Comparison of ENCODE assay signal across 20 mouse cellular contexts in genomic region chr2:150977676-150978075, GRCm38 (mm10).
DNase-seq lines count a peak whose midpoint lies in the region; ATAC-seq and TF ChIP-seq lines count a peak whose summit lies in the region.
"Had no signal": no experiment of that assay in that cellular context is flagged by ENCODE, and none has a peak within 500 bp of the region (broad histone marks: within the 10 kb centered on the region; RNA-seq: fewer than 3 reads in every experiment).

No protein-coding gene starts in this region.

- H3K4me2 ChIP-seq in liver, embryonic 12.5 days = peak overlapping the region; percentile 55
- no peak overlapping the region for H3K4me2 ChIP-seq in liver, postnatal 0 days (ENCODE audit: low read depth, low read length)
- H3K4me2 ChIP-seq: embryonic facial prominence, embryonic 13.5 days; forebrain, embryonic 12.5 days; hindbrain, embryonic 14.5 days had no signal

- TF ChIP-seq EP300 in liver, postnatal 0 days (IDR thresholded peaks at IDR 0.05; ENCODE audit: low read depth) = no peak

- no peak for TF ChIP-seq CTCF in liver, postnatal 0 days (IDR thresholded peaks at IDR 0.05; ENCODE audit: low read depth)

- no peaks in the 10 kb centered on the region for H3K27me3 ChIP-seq in heart, embryonic 10.5 days (ENCODE audit: insufficient read depth, poor library complexity, severe bottlenecking)
- no peaks in the 10 kb centered on the region for H3K27me3 ChIP-seq in limb, embryonic 10.5 days (ENCODE audit: low read depth, poor library complexity, severe bottlenecking)
- H3K27me3 ChIP-seq in liver, embryonic 12.5 days (replicated peaks) = no peaks in the 10 kb centered on the region
- H3K27me3 ChIP-seq in liver, postnatal 0 days (ENCODE audit: insufficient read depth, low read length) = no peaks in the 10 kb centered on the region
- H3K27me3 ChIP-seq: embryonic facial prominence, embryonic 13.5 days; forebrain, embryonic 12.5 days had no signal

- H3K4me3 ChIP-seq in heart, embryonic 10.5 days = no peak overlapping the region
- H3K4me3 ChIP-seq in limb, embryonic 10.5 days = no peak overlapping the region
- no peak overlapping the region for H3K4me3 ChIP-seq in liver, embryonic 12.5 days
- no peak overlapping the region for H3K4me3 ChIP-seq in liver, postnatal 0 days (ENCODE audit: low read depth, low read length)
- H3K4me3 ChIP-seq: embryonic facial prominence, embryonic 13.5 days; forebrain, embryonic 12.5 days had no signal

- H3K36me3 ChIP-seq in heart, embryonic 10.5 days = peaks cover 31% of the 10 kb centered on the region
- peaks cover 71% of the 10 kb centered on the region for H3K36me3 ChIP-seq in limb, embryonic 10.5 days
- peaks cover 54% of the 10 kb centered on the region for H3K36me3 ChIP-seq in liver, embryonic 12.5 days
- no peaks in the 10 kb centered on the region for H3K36me3 ChIP-seq in liver, postnatal 0 days (replicated peaks; ENCODE audit: insufficient read depth, low read length)

- H3K9ac ChIP-seq in liver, embryonic 12.5 days = no peak overlapping the region
- no peak overlapping the region for H3K9ac ChIP-seq in liver, postnatal 0 days (replicated peaks)
- H3K9ac ChIP-seq: embryonic facial prominence, embryonic 13.5 days; forebrain, embryonic 12.5 days; hindbrain, embryonic 14.5 days had no signal

- DNase-seq in heart, embryonic 10.5 days (ENCODE audit: low spot score) = peak; percentile 74
- DNase-seq in heart, adult 9 months (ENCODE audit: low spot score in 2 of 2) = no peak
- DNase-seq in limb, embryonic 10.5 days (ENCODE audit: low spot score) = peak; percentile 22
- DNase-seq in liver, postnatal 0 days = peak; percentile 10
- no peak for DNase-seq in left cerebral cortex, adult 8-10 months (ENCODE audit: low spot score in 2 of 2)
- DNase-seq: adrenal gland, adult 2 months; adrenal gland, postnatal 25 days; cerebellum, adult 18-20 months; cerebellum, adult 9-11 months; cerebellum, postnatal 36 days; gastrocnemius, postnatal 25 days; heart, postnatal 10 days; heart, postnatal 4 days had no signal

- H3K27ac ChIP-seq in heart, embryonic 10.5 days = 0 out of 2 replicates have a peak overlapping the region, but pooled peaks have one; percentile 10
- H3K27ac ChIP-seq in limb, embryonic 10.5 days = no peak overlapping the region
- peak overlapping the region; percentile 79 for H3K27ac ChIP-seq in liver, embryonic 12.5 days
- H3K27ac ChIP-seq in liver, postnatal 0 days (ENCODE audit: low read depth) = no peak overlapping the region
- H3K27ac ChIP-seq: embryonic facial prominence, embryonic 13.5 days; forebrain, embryonic 12.5 days; hindbrain, embryonic 14.5 days had no signal

- no peaks in the 10 kb centered on the region for H3K9me3 ChIP-seq in heart, embryonic 10.5 days
- H3K9me3 ChIP-seq in limb, embryonic 10.5 days (replicated peaks) = no peaks in the 10 kb centered on the region
- H3K9me3 ChIP-seq in liver, embryonic 12.5 days (replicated peaks) = no peaks in the 10 kb centered on the region
- H3K9me3 ChIP-seq in liver, postnatal 0 days (ENCODE audit: low read length) = no peaks in the 10 kb centered on the region
- H3K9me3 ChIP-seq: embryonic facial prominence, embryonic 13.5 days; forebrain, embryonic 12.5 days had no signal

- ATAC-seq in liver, embryonic 12.5 days = no peak
- no peak for ATAC-seq in liver, postnatal 0 days
- ATAC-seq in monocyte, adult 5-6 weeks (replicated peaks; ENCODE audit: insufficient number of reproducible peaks, low FRiP score, low TSS enrichment, poor library complexity, severe bottlenecking) = no peak
- ATAC-seq: activated CD4-positive, CD25-positive, alpha-beta regulatory T cell, adult 4 months; forebrain, embryonic 16.5 days had no signal

- H3K4me1 ChIP-seq in heart, embryonic 10.5 days = peaks cover 11% of the 10 kb centered on the region
- H3K4me1 ChIP-seq in limb, embryonic 10.5 days = no peaks in the 10 kb centered on the region
- peaks cover 71% of the 10 kb centered on the region for H3K4me1 ChIP-seq in liver, embryonic 12.5 days
- peaks cover 13% of the 10 kb centered on the region; the same call in 1 of the 2 replicates for H3K4me1 ChIP-seq in liver, postnatal 0 days (ENCODE audit: insufficient read depth)
- H3K4me1 ChIP-seq: embryonic facial prominence, embryonic 13.5 days; forebrain, embryonic 12.5 days had no signal

- 90% methylated on average over 6 of the region's 6 CpGs for WGBS in heart, embryonic 10.5 days
- 94% methylated on average over 6 of the region's 6 CpGs for WGBS in limb, embryonic 10.5 days
- 60% methylated on average over 6 of the region's 6 CpGs for WGBS in liver, embryonic 12.5 days (ENCODE audit: insufficient replicate concordance)
- WGBS in liver, postnatal 0 days (ENCODE audit: insufficient replicate concordance) = 84% methylated on average over 6 of the region's 6 CpGs

Comparison
In these comparisons a context has a peak if more than half of its experiments do, and no peak if none do; other contexts are left out.
1. DNase-seq: peak in heart, embryonic 10.5 days (single experiment), limb, embryonic 10.5 days (single experiment) and liver, postnatal 0 days (single experiment); none in heart, adult 9 months (0 of 2) and left cerebral cortex, adult 8-10 months (0 of 2).
2. H3K27ac ChIP-seq: peak in heart, embryonic 10.5 days (single experiment) and liver, embryonic 12.5 days (single experiment); none in limb, embryonic 10.5 days (single experiment) and liver, postnatal 0 days (single experiment).